Mouse (Mus musculus) small intestine, adult 2 months (tissue): Measurements from ENCODE around the gene C9.

Source experiments
- CTCF ChIP-seq: fragments of 200-500 bp; IDR thresholded peaks from 2 replicates; pipeline ENCODE4 v1.5.1; 2012; ENCODE audit warnings: low read depth, mild to moderate bottlenecking, control low read depth, inconsistent platforms, low read length, moderate library complexity, mixed read lengths; ENCODE audit not compliant: insufficient replicate concordance, insufficient read length; ENCODE audit errors: extremely low read depth
- POLR2A ChIP-seq: fragments of 200-500 bp; IDR thresholded peaks from 2 replicates; pipeline ENCODE4 v1.6.1; 2012; ENCODE audit warnings: low read depth, mild to moderate bottlenecking, control low read depth, inconsistent platforms, low read length, moderate library complexity

GRCm38 (mm10) chr15:6498396-6499070 is 53.4 kb downstream of the C9 start:
- no peak for TF ChIP-seq CTCF
- TF ChIP-seq POLR2A, result no peak
